Mouse (Mus musculus) C2C12 (cell line): ENCODE measurements around the gene Rimbp2. TPM values are rescaled to one million over a fixed set of nuclear protein-coding genes. Genes with fewer than 3 reads are reported as not detected.

Experiments used
- H3K27me3 ChIP-seq: one replicate; pipeline ENCODE4 v1.6.1; 2011; ENCODE audit not compliant: control insufficient read depth, insufficient read depth, insufficient read length
- H3K36me3 ChIP-seq: one replicate; pipeline ENCODE4 v1.6.1; 2011; ENCODE audit not compliant: control insufficient read depth, insufficient read depth
- H3K4me3 ChIP-seq: one replicate; pipeline ENCODE4 v1.5.1; 2011; ENCODE audit warnings: mild to moderate bottlenecking, control low read depth; ENCODE audit not compliant: poor library complexity, insufficient read depth, severe bottlenecking
- H3K79me2 ChIP-seq: one replicate; pipeline ENCODE4 v1.6.1; 2011; ENCODE audit not compliant: control insufficient read depth, insufficient read depth
- H3K79me3 ChIP-seq: one replicate; pipeline ENCODE4 v1.6.1; 2011; ENCODE audit warnings: low read depth, control low read depth
- H3ac ChIP-seq: one replicate; pipeline ENCODE3; 2011; ENCODE audit warnings: low read depth; ENCODE audit not compliant: control insufficient read depth, insufficient read length
- CEBPB ChIP-seq: IDR thresholded peaks from one replicate; pipeline ENCODE4 v1.6.1; 2011; ENCODE audit warnings: low read depth, mild to moderate bottlenecking, control low read depth, moderate library complexity
- CTCF ChIP-seq: IDR thresholded peaks from one replicate; pipeline ENCODE4 v1.5.1; 2011; ENCODE audit not compliant: control insufficient read depth, insufficient read depth, insufficient read length
- FOSL1 ChIP-seq: IDR thresholded peaks from one replicate; pipeline ENCODE4 v1.8.0; 2011; ENCODE audit warnings: mild to moderate bottlenecking, low read length; ENCODE audit not compliant: poor library complexity, insufficient read depth, severe bottlenecking
- MAX ChIP-seq: IDR thresholded peaks from one replicate; pipeline ENCODE4 v1.6.1; 2011; ENCODE audit warnings: mild to moderate bottlenecking, control low read depth
- MYOD1 ChIP-seq: IDR thresholded peaks from one replicate; pipeline ENCODE4 v1.6.1; 2011; ENCODE audit warnings: low read depth; ENCODE audit not compliant: control insufficient read depth, insufficient read length
- MYOG ChIP-seq: IDR thresholded peaks from one replicate; pipeline ENCODE4 v1.6.1; 2011; ENCODE audit not compliant: control insufficient read depth, insufficient read length; ENCODE audit errors: extremely low read depth
- USF1 ChIP-seq: IDR thresholded peaks from one replicate; pipeline ENCODE4 v1.6.1; 2011; ENCODE audit warnings: low read depth, mild to moderate bottlenecking, control low read depth, moderate library complexity
- polyA plus RNA-seq: library from polyadenylated mRNA; unstranded; fragments of >200 nt; fragmentation: generic; extraction: Trizol; gene quantifications from one replicate; pipeline ENCODE4 v1.2.1, GENCODE M21; 2012; ENCODE audit warnings: missing spikeins

The Rimbp2 gene
- polyA plus RNA-seq, 1 experiment = not detected

GRCm38 (mm10) chr5:128845033-128845432 is 108.3 kb downstream of the Rimbp2 start:
- Histone ChIP-seq H3K27me3 (no peaks in the 10 kb centered on the region), H3K36me3 (no peaks in the 10 kb centered on the region), H3ac (no peak overlapping the region), H3K4me3 (no peak overlapping the region), H3K79me3 (no peaks in the 10 kb centered on the region), H3K79me2 (no peaks in the 10 kb centered on the region)
- TF ChIP-seq FOSL1 (no peak), MYOD1 (no peak), MAX (no peak), CTCF (no peak), MYOG (no peak), USF1 (no peak), CEBPB (no peak)

- Histone ChIP-seq H3ac (no peak overlapping the region), H3K4me3 (no peak overlapping the region), H3K27me3 (no peaks in the 10 kb centered on the region), H3K79me2 (no peaks in the 10 kb centered on the region), H3K79me3 (no peaks in the 10 kb centered on the region), H3K36me3 (no peaks in the 10 kb centered on the region)
- TF ChIP-seq MYOD1 = no peak
- TF ChIP-seq USF1 = no peak
- no peak for TF ChIP-seq MYOG
- no peak for TF ChIP-seq MAX
- no peak for TF ChIP-seq FOSL1
- no peak for TF ChIP-seq CTCF
- TF ChIP-seq CEBPB = no peak
These were observed 109.3 kb downstream of the Rimbp2 start for GRCm38 (mm10) chr5:128843982-128844381.

DNA sequence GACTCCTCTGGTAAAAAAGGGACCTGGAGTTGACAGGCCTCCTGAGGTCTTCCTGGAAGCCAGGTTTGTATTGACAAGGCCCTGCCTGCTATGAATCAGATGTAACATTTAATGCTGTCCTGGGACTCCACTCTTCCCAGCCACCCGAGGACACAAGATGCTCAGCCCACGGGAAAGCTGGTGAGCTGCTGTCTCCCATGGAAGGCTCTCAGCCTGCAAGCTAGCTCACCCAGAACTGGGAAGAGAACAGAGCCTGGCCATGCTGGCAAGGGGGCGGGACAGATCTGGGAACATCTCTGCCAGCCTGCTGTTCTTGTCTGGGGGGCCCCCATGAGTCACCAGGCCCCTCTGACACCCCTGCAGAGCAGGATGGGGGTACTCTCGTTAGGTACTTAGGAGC is 111.7 kb downstream of the Rimbp2 start:
- TF ChIP-seq USF1 = no peak
- no peak for TF ChIP-seq MYOG
- no peak for TF ChIP-seq CEBPB
- TF ChIP-seq MYOD1 = no peak
- no peak for TF ChIP-seq CTCF
- no peak for TF ChIP-seq MAX
- no peak for TF ChIP-seq FOSL1
- H3K27me3 ChIP-seq = no peaks in the 10 kb centered on the region
- H3K79me2 ChIP-seq = no peaks in the 10 kb centered on the region
- no peaks in the 10 kb centered on the region for H3K36me3 ChIP-seq
- no peak overlapping the region for H3ac ChIP-seq
- no peak overlapping the region for H3K4me3 ChIP-seq
- H3K79me3 ChIP-seq = no peaks in the 10 kb centered on the region

DNA sequence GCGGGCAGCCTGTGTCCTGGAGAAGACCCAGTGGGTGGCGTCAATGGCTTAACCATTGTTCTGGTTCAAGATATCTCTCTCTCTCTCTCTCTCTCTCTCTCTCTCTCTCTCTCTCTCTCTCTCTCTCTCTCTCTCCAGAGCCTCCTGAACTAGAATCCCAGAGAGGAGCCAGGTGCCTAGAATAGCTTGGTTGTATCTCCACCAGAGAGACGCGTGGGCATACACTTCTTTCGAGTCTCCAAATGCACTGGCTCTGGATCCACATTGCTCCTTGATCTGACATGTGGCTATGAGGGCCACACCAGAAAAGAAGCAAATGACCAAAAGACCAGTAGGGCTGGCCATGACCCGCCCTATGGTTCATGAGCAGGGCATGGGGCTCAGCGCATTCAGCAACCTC is 116.2 kb downstream of the Rimbp2 start:
- H3K79me3 ChIP-seq = no peaks in the 10 kb centered on the region
- no peaks in the 10 kb centered on the region for H3K79me2 ChIP-seq
- no peaks in the 10 kb centered on the region for H3K36me3 ChIP-seq
- H3ac ChIP-seq = no peak overlapping the region
- TF ChIP-seq CEBPB = no peak
- TF ChIP-seq USF1 = no peak
- no peak for TF ChIP-seq FOSL1
- TF ChIP-seq CTCF = no peak
- no peaks in the 10 kb centered on the region for H3K27me3 ChIP-seq
- no peak overlapping the region for H3K4me3 ChIP-seq

DNA sequence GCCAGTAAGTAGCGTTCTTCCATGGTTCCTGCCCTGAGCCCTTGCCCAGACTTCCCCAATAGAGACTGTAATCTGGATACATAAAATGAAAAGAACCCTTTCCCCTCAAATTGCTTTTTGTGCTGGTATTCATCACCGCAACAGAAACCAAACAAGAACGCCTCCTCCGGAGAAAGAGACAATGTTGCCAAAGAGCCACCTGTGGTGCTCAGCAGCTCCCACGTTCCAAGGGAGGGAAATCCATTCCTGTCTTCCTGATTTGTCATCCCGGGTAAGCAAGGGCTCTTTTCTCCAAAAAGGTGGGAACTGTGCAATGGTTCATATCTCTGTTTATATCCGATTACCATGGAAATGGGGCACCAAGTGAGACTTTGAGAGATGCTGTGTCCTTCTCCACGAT is 119.2 kb downstream of the Rimbp2 start:
- Histone ChIP-seq H3K79me2 (no peaks in the 10 kb centered on the region), H3ac (no peak overlapping the region), H3K79me3 (no peaks in the 10 kb centered on the region), H3K4me3 (no peak overlapping the region), H3K27me3 (no peaks in the 10 kb centered on the region), H3K36me3 (no peaks in the 10 kb centered on the region)
- TF ChIP-seq FOSL1 (no peak), CTCF (no peak), MYOG (no peak), MYOD1 (no peak), CEBPB (no peak), MAX (no peak), USF1 (no peak)

DNA sequence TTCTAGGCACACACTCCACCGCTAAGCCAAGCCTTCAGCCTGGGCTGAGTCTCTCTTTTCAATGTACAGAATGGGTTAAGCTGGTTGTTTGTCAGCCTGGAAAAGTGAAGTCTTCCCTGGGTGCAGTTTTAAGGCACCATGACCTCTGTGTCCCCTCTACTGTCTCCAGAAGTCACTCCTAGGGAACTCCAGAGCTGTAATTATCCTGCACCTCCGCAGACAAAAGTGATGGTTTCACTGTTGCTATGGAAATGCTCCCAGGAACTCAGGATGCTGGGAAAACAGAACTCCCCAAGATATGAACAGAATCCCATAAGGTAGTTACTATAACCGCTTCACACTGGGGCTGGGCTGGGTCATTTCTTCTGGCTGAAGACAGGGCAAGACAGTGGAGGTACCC is 130.4 kb downstream of the Rimbp2 start:
- no peaks in the 10 kb centered on the region for H3K36me3 ChIP-seq
- H3K27me3 ChIP-seq = no peaks in the 10 kb centered on the region
- no peaks in the 10 kb centered on the region for H3K79me3 ChIP-seq
- TF ChIP-seq MYOD1 (no peak), MYOG (no peak)
- H3K79me2 ChIP-seq = no peaks in the 10 kb centered on the region
- H3ac ChIP-seq = no peak overlapping the region
- H3K4me3 ChIP-seq = no peak overlapping the region
